Mouse (Mus musculus): ENCODE data around the gene Gtf2a1.
"Not testable (repeated sequence)": the region's sequence is repeated elsewhere in the genome, so short reads cannot be mapped to it uniquely, and the experiment has no call there.

Gtf2a1 gene

GRCm38 (mm10) chr12:91581204-91582070 lies 8.8 kb downstream of the Gtf2a1 start:
- DNase-seq (ENCODE audit: low read depth, low spot score) = no peak

- DNase-seq (ENCODE audit: low read depth, low spot score) = no peak
These were observed 10.6 kb downstream of the Gtf2a1 start for GRCm38 (mm10) chr12:91579665-91580064.

- DNase-seq (ENCODE audit: low read depth, low spot score) = no peak
These were observed 18.6 kb downstream of the Gtf2a1 start for GRCm38 (mm10) chr12:91571708-91572107.

GRCm38 (mm10) chr12:91569255-91569654 lies 21.0 kb downstream of the Gtf2a1 start:
- DNase-seq (ENCODE audit: low read depth, low spot score) = no peak

GRCm38 (mm10) chr12:91567145-91567544 lies 23.1 kb downstream of the Gtf2a1 start:
- no peak for DNase-seq (ENCODE audit: low read depth, low spot score)

- not testable (repeated sequence) for DNase-seq (ENCODE audit: low read depth, low spot score)
These were observed 32.1 kb downstream of the Gtf2a1 start for GRCm38 (mm10) chr12:91558152-91558551.

GRCm38 (mm10) chr12:91557358-91558005 lies 32.8 kb downstream of the Gtf2a1 start:
- DNase-seq (ENCODE audit: low read depth, low spot score) = not testable (repeated sequence)

- no peak for DNase-seq (ENCODE audit: low read depth, low spot score)
These were observed 38.3 kb downstream of the Gtf2a1 start for GRCm38 (mm10) chr12:91551773-91552526.

GRCm38 (mm10) chr12:91549471-91549870 lies 40.8 kb downstream of the Gtf2a1 start:
- DNase-seq (ENCODE audit: low read depth, low spot score) = no peak

GRCm38 (mm10) chr12:91540202-91540601 lies 50.1 kb downstream of the Gtf2a1 start:
- DNase-seq (ENCODE audit: low read depth, low spot score) = no peak

GRCm38 (mm10) chr12:91534514-91534913 lies 55.8 kb downstream of the Gtf2a1 start:
- no peak for DNase-seq (ENCODE audit: low read depth, low spot score)

GRCm38 (mm10) chr12:91523626-91524025 lies 66.7 kb downstream of the Gtf2a1 start:
- DNase-seq (ENCODE audit: low read depth, low spot score) = no peak

GRCm38 (mm10) chr12:91517808-91518207 lies 72.5 kb downstream of the Gtf2a1 start:
- DNase-seq (ENCODE audit: low read depth, low spot score) = peak; percentile 49

- DNase-seq (ENCODE audit: low read depth, low spot score) = no peak
These were observed 76.3 kb downstream of the Gtf2a1 start for GRCm38 (mm10) chr12:91513980-91514379.

- DNase-seq (ENCODE audit: low read depth, low spot score) = no peak
These were observed 78.5 kb downstream of the Gtf2a1 start for GRCm38 (mm10) chr12:91511766-91512165.

Measured in forelimb bud, embryonic 11.5 days (tissue).